Mouse (Mus musculus) hindbrain, embryonic 15.5 days (tissue): ENCODE measurements around the gene Uhrf1. TPM values are rescaled to one million over a fixed set of nuclear protein-coding genes. Genes with fewer than 3 reads are reported as not detected.

Experiments
- ATAC-seq: fragments of 200-750 bp; cut with Nextera tagmentation; 2 replicates; pipeline ENCODE4 v1.8.0; 2017; ENCODE audit warnings: low read depth, moderate number of reproducible peaks, moderate TSS enrichment; ENCODE audit not compliant: low FRiP score
- H3K27ac ChIP-seq: fragments of 300-500 bp; sonication (generic); replicated peaks from 2 replicates; pipeline ENCODE4 v1.5.1; 2015; ENCODE audit warnings: mild to moderate bottlenecking, inconsistent platforms
- H3K27me3 ChIP-seq: fragments of 300-500 bp; sonication (generic); 2 replicates; pipeline ENCODE4 v1.6.1; 2015; ENCODE audit warnings: control low read depth, inconsistent platforms
- H3K36me3 ChIP-seq: fragments of 300-500 bp; sonication (generic); 2 replicates; pipeline ENCODE4 v1.6.1; 2015; ENCODE audit warnings: control low read depth, inconsistent platforms
- H3K4me1 ChIP-seq: fragments of 300-500 bp; sonication (generic); replicated peaks from 2 replicates; pipeline ENCODE4 v1.6.1; 2015; ENCODE audit warnings: control low read depth, inconsistent platforms
- H3K4me2 ChIP-seq: fragments of 300-500 bp; sonication (generic); 2 replicates; pipeline ENCODE4 v1.6.1; 2015; ENCODE audit warnings: moderate library complexity, mild to moderate bottlenecking, inconsistent platforms
- H3K4me3 ChIP-seq: fragments of 300-500 bp; sonication (generic); 2 replicates; pipeline ENCODE4 v1.5.1; 2015; ENCODE audit warnings: mild to moderate bottlenecking, inconsistent platforms
- H3K9ac ChIP-seq: fragments of 300-500 bp; sonication (generic); 2 replicates; pipeline ENCODE4 v1.6.1; 2015; ENCODE audit warnings: inconsistent platforms
- H3K9me3 ChIP-seq: fragments of 300-500 bp; sonication (generic); 2 replicates; pipeline ENCODE4 v1.6.1; 2016; ENCODE audit warnings: control low read depth, inconsistent platforms
- WGBS: fragments of 180-500 bp; shearing (Covaris S2); methylation state at CpG from one replicate; pipeline ENCODE4 v1.1.7; 2015; 5-methylcytosine and 5-hydroxymethylcytosine counted together
- polyA plus RNA-seq: library from polyadenylated mRNA; unstranded; fragments of >200 nt; fragmentation: Nextera tagmentation; extraction: Ambion mirVana; gene quantifications from 2 replicates; pipeline ENCODE4 v1.2.1, GENCODE M21; 2015

Gene Uhrf1
- polyA plus RNA-seq, 1 experiment from 2014 or later: 29.7 TPM

GRCm38 (mm10) chr17:56277567-56277893 is 25.6 kb upstream of the Uhrf1 start:
- WGBS: 52% methylated on average over 2 of the region's 2 CpGs
- Histone ChIP-seq H3K27ac (peak overlapping the region; percentile 66; the same call in 1 of the 2 replicates), H3K4me3 (no peak overlapping the region), H3K36me3 (no peaks in the 10 kb centered on the region), H3K4me2 (peak overlapping the region; percentile 78), H3K9me3 (no peaks in the 10 kb centered on the region), H3K4me1 (peaks cover 17% of the 10 kb centered on the region), H3K9ac (0 out of 2 replicates have a peak overlapping the region, but pooled peaks have one; percentile 17), H3K27me3 (no peaks in the 10 kb centered on the region)
- no peak for ATAC-seq

DNA sequence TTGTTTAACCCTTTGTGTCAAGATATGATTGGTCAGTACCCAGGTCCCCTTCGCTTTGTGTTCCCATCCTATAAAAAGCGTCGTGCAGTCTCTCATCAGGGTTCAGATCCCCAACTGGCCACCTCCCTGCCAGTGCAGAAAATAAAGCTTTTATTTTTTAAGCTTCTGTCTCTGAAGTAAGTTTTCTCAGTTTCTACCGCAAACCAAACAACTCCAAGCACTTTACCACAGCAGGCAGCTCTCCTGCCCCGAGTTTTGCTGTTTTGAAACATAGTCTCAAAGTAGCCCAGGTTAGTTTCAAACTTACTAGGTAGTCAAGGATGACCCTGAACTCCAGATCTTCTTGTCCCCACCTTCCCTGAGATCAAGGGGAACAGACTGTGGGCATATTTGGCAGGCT is 24.8 kb upstream of the Uhrf1 start:
- Histone ChIP-seq H3K4me3 (no peak overlapping the region), H3K9me3 (no peaks in the 10 kb centered on the region), H3K27me3 (no peaks in the 10 kb centered on the region), H3K27ac (no peak overlapping the region), H3K9ac (no peak overlapping the region), H3K36me3 (no peaks in the 10 kb centered on the region), H3K4me1 (peaks cover 17% of the 10 kb centered on the region), H3K4me2 (no peak overlapping the region)
- no peak for ATAC-seq
- WGBS: 93% methylated on average over 5 of the region's 5 CpGs

- Histone ChIP-seq H3K4me2 (no peak overlapping the region), H3K27me3 (no peaks in the 10 kb centered on the region), H3K4me3 (no peak overlapping the region), H3K9ac (no peak overlapping the region), H3K9me3 (no peaks in the 10 kb centered on the region), H3K27ac (no peak overlapping the region), H3K36me3 (no peaks in the 10 kb centered on the region), H3K4me1 (peaks cover 17% of the 10 kb centered on the region)
- 92% methylated on average over 12 of the region's 12 CpGs for whole genome bisulfite sequencing
- no peak for ATAC-seq
These were observed 23.5 kb upstream of the Uhrf1 start for GRCm38 (mm10) chr17:56279481-56280155.

DNA sequence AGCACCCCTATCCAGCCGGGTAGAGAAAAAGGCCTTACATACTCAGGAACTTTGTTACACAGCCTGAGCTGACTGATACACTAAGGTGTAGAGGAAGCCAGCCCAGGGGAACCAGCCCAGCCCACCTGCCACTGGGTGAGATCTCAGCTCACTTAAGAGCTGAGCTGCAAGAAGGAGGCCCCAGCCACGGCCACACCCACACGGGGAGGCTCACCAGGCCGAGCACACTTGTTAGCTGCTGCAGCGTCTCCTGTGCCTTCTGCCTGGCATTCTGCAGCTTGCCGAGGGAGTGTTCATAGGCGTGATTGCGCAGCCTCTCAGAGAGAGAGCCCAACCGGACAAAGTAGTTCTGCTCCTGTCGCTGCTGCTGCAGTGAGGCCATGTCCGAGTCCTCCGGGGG is 21.9 kb upstream of the Uhrf1 start:
- Histone ChIP-seq H3K27ac (no peak overlapping the region), H3K4me3 (no peak overlapping the region), H3K36me3 (no peaks in the 10 kb centered on the region), H3K9ac (no peak overlapping the region), H3K4me1 (peaks cover 14% of the 10 kb centered on the region), H3K27me3 (no peaks in the 10 kb centered on the region), H3K4me2 (no peak overlapping the region), H3K9me3 (no peaks in the 10 kb centered on the region)
- 93% methylated on average over 12 of the region's 12 CpGs for WGBS
- ATAC-seq: no peak

DNA sequence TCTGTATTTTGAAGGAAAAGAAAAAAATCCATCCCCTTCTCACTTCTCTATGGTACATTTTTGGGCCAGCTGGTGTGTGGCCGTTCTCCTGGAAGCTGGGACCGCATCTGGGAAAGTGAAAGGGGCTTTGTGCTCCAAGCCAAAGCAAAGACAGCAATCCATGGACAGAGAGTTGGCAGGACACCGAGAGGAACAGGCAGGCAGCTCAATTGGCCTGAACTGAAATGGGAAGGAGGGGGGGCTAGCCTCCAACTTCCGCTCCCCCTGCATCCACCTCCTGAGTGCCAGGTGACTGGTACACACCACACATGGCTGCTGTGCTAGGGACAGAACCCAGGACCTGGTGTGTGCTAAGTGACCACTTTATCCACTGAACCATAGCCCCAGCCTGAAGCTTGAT is 20.3 kb upstream of the Uhrf1 start:
- H3K9ac ChIP-seq: no peak overlapping the region

DNA sequence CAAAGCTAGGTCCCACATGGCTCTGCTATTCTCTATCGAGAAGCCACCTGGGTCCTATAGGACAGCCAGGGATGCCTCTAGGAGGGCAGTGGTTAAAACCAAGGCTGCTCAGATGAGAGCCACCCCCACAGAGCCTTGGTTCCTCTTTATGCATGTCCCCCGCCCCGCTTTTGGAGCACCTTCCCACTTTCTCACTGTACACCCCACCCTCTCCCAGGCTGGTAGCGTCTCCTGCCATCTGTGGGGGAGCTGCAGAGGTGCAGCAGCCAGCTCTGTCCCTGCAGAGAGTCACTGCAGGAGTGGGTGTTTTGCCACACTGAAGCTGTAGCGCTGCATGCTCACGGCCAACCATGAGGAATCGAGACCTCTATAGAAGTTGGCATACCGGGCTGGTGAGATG is 19.8 kb upstream of the Uhrf1 start:
- H3K4me3 ChIP-seq: no peak overlapping the region
- ATAC-seq: no peak
- WGBS: 91% methylated on average over 8 of the region's 8 CpGs
- no peaks in the 10 kb centered on the region; the same call in 1 of the 2 replicates for H3K4me1 ChIP-seq
- no peaks in the 10 kb centered on the region for H3K9me3 ChIP-seq
- no peak overlapping the region for H3K9ac ChIP-seq
- no peaks in the 10 kb centered on the region for H3K36me3 ChIP-seq
- no peaks in the 10 kb centered on the region for H3K27me3 ChIP-seq
- H3K27ac ChIP-seq: no peak overlapping the region; the same call in 1 of the 2 replicates
- H3K4me2 ChIP-seq: no peak overlapping the region

More for the DNA sequence above, 20.3 kb upstream of the Uhrf1 start:
- 83% methylated on average over 4 of the region's 4 CpGs for WGBS
- no peaks in the 10 kb centered on the region for H3K4me1 ChIP-seq
- H3K4me3 ChIP-seq: no peak overlapping the region
- no peaks in the 10 kb centered on the region for H3K9me3 ChIP-seq
- H3K27me3 ChIP-seq: no peaks in the 10 kb centered on the region
- H3K36me3 ChIP-seq: no peaks in the 10 kb centered on the region
- H3K27ac ChIP-seq: peak overlapping the region; percentile 49; the same call in 1 of the 2 replicates
- no peak for ATAC-seq
- H3K4me2 ChIP-seq: no peak overlapping the region

DNA sequence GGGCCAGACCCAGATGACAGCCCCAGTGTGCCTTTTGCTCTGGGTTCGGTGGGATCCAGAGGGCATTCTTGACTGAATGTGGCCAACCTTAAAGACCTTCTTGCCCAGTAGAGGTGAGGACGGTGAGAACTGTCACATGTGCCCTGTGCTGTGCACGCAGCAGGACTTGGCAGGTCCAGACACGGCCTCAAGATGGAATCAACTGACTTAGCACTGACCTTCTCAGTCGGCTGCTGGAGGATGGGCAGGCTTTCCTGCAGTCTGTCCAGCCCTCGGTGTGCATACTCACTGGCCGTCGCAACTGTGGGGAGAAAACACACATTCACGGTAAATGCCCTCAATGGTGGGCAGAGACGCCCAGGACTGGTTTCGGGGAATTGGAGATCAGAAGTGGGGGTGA is 17.1 kb upstream of the Uhrf1 start:
- no peaks in the 10 kb centered on the region for H3K27me3 ChIP-seq

DNA sequence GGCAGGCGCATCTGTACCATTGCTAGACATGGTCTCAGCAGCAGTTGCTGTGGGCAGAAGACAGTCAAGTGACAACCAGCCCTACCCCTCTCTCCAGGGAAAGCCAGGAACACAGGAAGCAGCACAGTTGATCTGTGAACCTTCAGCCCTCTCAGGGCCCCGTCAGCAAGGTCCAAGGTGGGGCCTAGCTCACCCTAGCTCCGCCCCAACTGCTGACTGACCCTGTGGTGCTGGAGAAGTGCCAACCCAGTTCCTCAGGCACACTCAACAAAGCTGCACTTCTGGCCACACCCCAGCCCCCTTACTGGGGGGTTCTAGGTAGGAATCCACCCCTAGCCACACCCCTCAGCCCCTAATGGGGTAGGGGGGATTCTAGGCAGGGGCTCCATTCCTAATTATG is 15.3 kb upstream of the Uhrf1 start:
- H3K4me2 ChIP-seq: peak overlapping the region; percentile 16; the same call in 1 of the 2 replicates
- H3K9me3 ChIP-seq: no peaks in the 10 kb centered on the region
- no peak overlapping the region for H3K9ac ChIP-seq
- H3K27ac ChIP-seq: no peak overlapping the region
- H3K27me3 ChIP-seq: no peaks in the 10 kb centered on the region
- WGBS: 66% methylated on average over 3 of the region's 3 CpGs
- ATAC-seq: no peak
- no peaks in the 10 kb centered on the region for H3K36me3 ChIP-seq
- peaks cover 25% of the 10 kb centered on the region for H3K4me1 ChIP-seq
- no peak overlapping the region for H3K4me3 ChIP-seq

More for the DNA sequence above, 17.1 kb upstream of the Uhrf1 start:
- Histone ChIP-seq H3K9ac (no peak overlapping the region), H3K9me3 (no peaks in the 10 kb centered on the region), H3K4me1 (peaks cover 20% of the 10 kb centered on the region), H3K4me3 (no peak overlapping the region), H3K4me2 (no peak overlapping the region), H3K36me3 (no peaks in the 10 kb centered on the region), H3K27ac (no peak overlapping the region)
- WGBS: 94% methylated on average over 11 of the region's 11 CpGs
- ATAC-seq: no peak

GRCm38 (mm10) chr17:56288866-56289265 is 14.3 kb upstream of the Uhrf1 start:
- no peaks in the 10 kb centered on the region for H3K36me3 ChIP-seq
- no peak for ATAC-seq
- no peaks in the 10 kb centered on the region for H3K9me3 ChIP-seq
- peak overlapping the region; percentile 53 for H3K4me2 ChIP-seq
- H3K9ac ChIP-seq: no peak overlapping the region
- WGBS: 69% methylated on average over 3 of the region's 3 CpGs
- H3K4me1 ChIP-seq: peaks cover 25% of the 10 kb centered on the region
- no peak overlapping the region for H3K4me3 ChIP-seq
- peak overlapping the region; percentile 38; the same call in 1 of the 2 replicates for H3K27ac ChIP-seq
- H3K27me3 ChIP-seq: no peaks in the 10 kb centered on the region

DNA sequence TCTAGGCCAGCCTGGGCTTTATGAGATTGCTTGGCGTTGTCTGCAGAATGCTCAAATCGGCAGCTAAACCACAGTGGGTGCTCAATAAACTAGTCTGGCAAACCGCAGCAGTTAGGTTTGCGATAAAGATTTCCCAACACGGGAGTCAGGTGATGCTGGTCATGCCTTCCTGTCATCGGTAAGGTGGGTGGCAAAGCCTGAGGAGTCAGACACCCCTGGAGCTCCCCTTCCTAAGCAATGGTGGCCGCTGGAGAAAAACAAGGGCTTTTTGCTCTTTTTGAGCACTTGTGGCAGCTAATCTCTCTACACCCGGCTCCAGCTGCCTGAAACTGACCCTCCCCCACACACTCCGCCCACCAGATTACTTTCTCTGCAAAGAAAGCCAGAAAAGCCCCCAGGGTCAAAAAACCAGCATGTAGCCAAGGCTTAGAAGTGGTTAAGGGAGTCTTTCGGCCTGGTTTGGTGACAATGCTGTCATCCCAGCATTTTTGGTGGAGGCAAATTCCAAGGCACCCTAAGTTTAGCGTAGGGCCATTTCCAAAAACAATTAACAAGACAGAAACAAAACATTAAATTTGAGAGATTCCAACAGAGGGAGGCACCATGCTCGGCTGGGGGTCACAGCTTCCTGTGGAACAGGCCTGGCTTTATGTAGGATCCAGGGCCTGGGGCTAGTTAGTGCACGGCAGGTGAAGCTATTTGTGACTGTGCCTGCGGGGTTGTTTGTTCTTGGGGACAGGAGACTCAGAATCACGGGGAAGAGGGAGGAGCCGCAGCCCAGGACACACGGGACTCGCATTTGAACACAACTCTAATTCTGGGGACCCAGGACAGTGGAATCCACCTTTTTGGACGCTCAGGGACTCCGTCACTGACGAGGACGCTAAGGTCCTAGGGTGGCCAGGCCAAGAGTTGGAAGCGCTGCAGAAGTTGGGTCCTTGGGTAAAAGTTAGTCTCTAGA is 13.5 kb upstream of the Uhrf1 start:
- H3K27me3 ChIP-seq: no peaks in the 10 kb centered on the region
- H3K36me3 ChIP-seq: no peaks in the 10 kb centered on the region
- H3K27ac ChIP-seq: peak overlapping the region; percentile 54
- H3K9ac ChIP-seq: peak overlapping the region; percentile 20; the same call in 1 of the 2 replicates
- H3K4me1 ChIP-seq: peaks cover 25% of the 10 kb centered on the region
- ATAC-seq: no peak
- H3K9me3 ChIP-seq: no peaks in the 10 kb centered on the region
- H3K4me3 ChIP-seq: peak overlapping the region; percentile 30
- WGBS: 6% methylated on average over 23 of the region's 23 CpGs
- peak overlapping the region; percentile 53 for H3K4me2 ChIP-seq

DNA sequence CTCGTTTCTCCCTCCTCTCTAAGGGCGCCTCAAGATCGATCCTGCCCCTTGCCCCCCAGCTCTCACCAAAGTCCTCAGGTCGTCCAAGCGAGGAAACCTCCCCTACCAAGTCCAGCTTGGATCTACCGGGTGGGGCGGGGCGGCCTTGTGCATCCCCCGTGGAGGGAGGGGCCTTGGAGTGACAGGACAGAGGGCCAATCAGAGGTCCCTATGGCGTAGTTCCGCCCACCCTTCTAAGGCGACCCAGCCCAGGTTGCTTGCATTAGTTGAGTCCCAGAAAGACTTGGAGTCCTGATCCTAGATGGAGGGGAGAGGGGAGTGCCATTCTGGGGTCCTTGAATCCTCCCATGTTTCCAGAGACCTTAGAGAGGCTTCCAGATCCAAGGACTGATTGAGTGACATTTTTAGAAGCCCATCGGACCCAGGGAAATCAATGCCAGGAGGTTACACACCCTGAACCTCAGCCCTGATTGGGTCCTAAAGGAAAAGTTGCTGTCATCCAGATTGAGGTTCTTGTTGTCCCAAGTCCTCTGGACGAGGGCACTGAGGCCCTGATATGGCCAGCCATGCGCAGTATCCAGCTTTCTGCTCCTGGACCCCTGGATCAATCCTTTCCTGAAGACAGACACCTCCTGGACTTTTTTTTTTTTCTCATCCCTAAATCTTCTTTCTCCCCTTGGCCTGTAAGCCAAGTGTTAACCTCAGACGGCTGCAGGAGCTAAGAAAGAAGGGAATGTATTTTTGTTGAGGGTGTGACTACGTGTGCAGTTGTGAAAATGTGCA is 12.5 kb upstream of the Uhrf1 start:
- Histone ChIP-seq H3K9me3 (no peaks in the 10 kb centered on the region), H3K27me3 (no peaks in the 10 kb centered on the region), H3K4me1 (peaks cover 25% of the 10 kb centered on the region), H3K4me3 (peak overlapping the region; percentile 30), H3K4me2 (peak overlapping the region; percentile 53), H3K36me3 (no peaks in the 10 kb centered on the region), H3K27ac (peak overlapping the region; percentile 63), H3K9ac (peak overlapping the region; percentile 20; the same call in 1 of the 2 replicates)
- WGBS: 8% methylated on average over 16 of the region's 17 CpGs
- ATAC-seq: peak; percentile 47; the same call in 1 of the 2 replicates
